Mouse (Mus musculus) lung, postnatal 0 days (tissue): ENCODE data around the gene Ndufa6. TPM values are rescaled to one million over a fixed set of nuclear protein-coding genes. Genes with fewer than 3 reads are reported as not detected.
"Not testable (repeated sequence)": the region's sequence is repeated elsewhere in the genome, so short reads cannot be mapped to it uniquely, and the experiment has no call there.

Source experiments
- ATAC-seq: fragments of 200-750 bp; cut with Nextera tagmentation; 2 replicates; pipeline ENCODE4 v1.8.0; 2017; ENCODE audit warnings: moderate library complexity
- DNase-seq: peaks from one replicate; pipeline ENCODE4 v3.0.0-alpha.2; 2016; ENCODE audit warnings: low spot score
- H3K27ac ChIP-seq: fragments of 300-500 bp; sonication (generic); 2 replicates; pipeline ENCODE4 v1.5.1; 2014; ENCODE audit warnings: antibody characterized with exemption, mild to moderate bottlenecking, low read length, mixed read lengths
- H3K27me3 ChIP-seq: fragments of 300-500 bp; sonication (generic); replicated peaks from 2 replicates; pipeline ENCODE4 v1.6.1; 2014; ENCODE audit warnings: low read length, mixed read lengths; ENCODE audit not compliant: insufficient read depth
- H3K36me3 ChIP-seq: fragments of 300-500 bp; sonication (generic); 2 replicates; pipeline ENCODE4 v1.6.1; 2014; ENCODE audit warnings: low read length, mixed read lengths; ENCODE audit not compliant: insufficient read depth
- H3K4me1 ChIP-seq: fragments of 300-500 bp; sonication (generic); 2 replicates; pipeline ENCODE4 v1.6.1; 2014; ENCODE audit warnings: antibody characterized with exemption, low read depth, low read length, mixed read lengths; ENCODE audit not compliant: insufficient read depth
- H3K4me2 ChIP-seq: fragments of 300-500 bp; sonication (generic); replicated peaks from 2 replicates; pipeline ENCODE4 v1.6.1; 2014; ENCODE audit warnings: low read depth, mild to moderate bottlenecking, low read length, moderate library complexity, mixed read lengths
- H3K4me3 ChIP-seq: fragments of 300-500 bp; sonication (generic); 2 replicates; pipeline ENCODE4 v1.5.1; 2014; ENCODE audit warnings: low read depth, low read length
- H3K9ac ChIP-seq: fragments of 300-500 bp; sonication (generic); replicated peaks from 2 replicates; pipeline ENCODE4 v1.6.1; 2014; ENCODE audit warnings: low read depth, mild to moderate bottlenecking
- H3K9me3 ChIP-seq: fragments of 300-500 bp; sonication (generic); 2 replicates; pipeline ENCODE4 v1.6.1; 2016; ENCODE audit warnings: low read length, mixed read lengths
- CTCF ChIP-seq: IDR thresholded peaks from 2 replicates; pipeline ENCODE4 v1.5.1; 2016; ENCODE audit warnings: antibody characterized with exemption, mild to moderate bottlenecking
- EP300 ChIP-seq: IDR thresholded peaks from 2 replicates; pipeline ENCODE4 v1.6.1; 2016; ENCODE audit warnings: antibody characterized with exemption, mild to moderate bottlenecking, control low read depth
- WGBS: fragments of 180-500 bp; shearing (Covaris S2); extraction: QIAGEN DNeasy Blood & Tissue Kit; methylation state at CpG from one replicate; pipeline ENCODE4 v1.1.7; 2014; 5-methylcytosine and 5-hydroxymethylcytosine counted together
- polyA plus RNA-seq: library from polyadenylated mRNA; unstranded; fragments of >200 nt; fragmentation: Nextera tagmentation; extraction: Ambion mirVana; gene quantifications from 2 replicates; pipeline ENCODE4 v1.2.1, GENCODE M21; 2015

Ndufa6 gene
- polyA plus RNA-seq, 1 experiment from 2014 or later: 454 TPM

- Histone ChIP-seq H3K9ac (no peak overlapping the region), H3K36me3 (no peaks in the 10 kb centered on the region), H3K4me1 (no peaks in the 10 kb centered on the region), H3K27me3 (no peaks in the 10 kb centered on the region), H3K9me3 (no peaks in the 10 kb centered on the region), H3K4me2 (no peak overlapping the region), H3K4me3 (no peak overlapping the region), H3K27ac (no peak overlapping the region)
- no peak; the same call in 1 of the 2 replicates for ATAC-seq
- WGBS: 87% methylated on average over 1 of the region's 1 CpGs
- TF ChIP-seq EP300 (no peak), CTCF (no peak)
- no peak for DNase-seq
These were observed 14.7 kb upstream of the Ndufa6 start for GRCm38 (mm10) chr15:82368851-82369250.

- Histone ChIP-seq H3K4me1 (no peaks in the 10 kb centered on the region), H3K27me3 (no peaks in the 10 kb centered on the region), H3K36me3 (no peaks in the 10 kb centered on the region), H3K9ac (no peak overlapping the region), H3K27ac (no peak overlapping the region), H3K4me3 (no peak overlapping the region), H3K4me2 (no peak overlapping the region), H3K9me3 (no peaks in the 10 kb centered on the region)
- no peak for ATAC-seq
- no peak for DNase-seq
- WGBS: 82% methylated on average over 4 of the region's 4 CpGs
- TF ChIP-seq CTCF (no peak), EP300 (no peak)
These were observed 14.0 kb upstream of the Ndufa6 start for GRCm38 (mm10) chr15:82368146-82368545.

DNA sequence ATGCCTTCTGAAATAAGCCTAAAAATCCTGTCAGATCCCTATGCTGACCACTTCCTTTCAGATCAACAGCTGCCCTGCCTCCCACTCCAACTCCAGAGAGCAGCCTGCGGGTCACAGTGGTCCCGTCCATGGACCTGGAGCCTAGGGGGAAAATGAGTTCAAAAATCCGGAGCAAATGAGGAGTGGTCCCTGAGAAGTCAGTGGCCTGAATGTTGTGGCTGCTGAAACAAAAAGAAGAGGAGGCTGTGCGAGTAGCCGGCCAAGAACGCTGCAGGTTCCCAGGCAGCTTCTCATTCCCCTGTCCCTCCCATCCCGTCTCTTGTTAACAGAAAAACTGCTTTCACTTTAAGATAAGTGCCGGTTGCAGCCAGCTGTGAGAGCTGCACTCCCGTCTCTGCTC lies 10.4 kb upstream of the Ndufa6 start:
- DNase-seq, H3K4me3 ChIP-seq, H3K36me3 ChIP-seq, H3K9ac ChIP-seq, ATAC-seq, H3K27me3 ChIP-seq, H3K4me1 ChIP-seq, H3K4me2 ChIP-seq, H3K9me3 ChIP-seq, H3K27ac ChIP-seq: not testable (repeated sequence)
- 18% methylated on average over 5 of the region's 9 CpGs for WGBS

DNA sequence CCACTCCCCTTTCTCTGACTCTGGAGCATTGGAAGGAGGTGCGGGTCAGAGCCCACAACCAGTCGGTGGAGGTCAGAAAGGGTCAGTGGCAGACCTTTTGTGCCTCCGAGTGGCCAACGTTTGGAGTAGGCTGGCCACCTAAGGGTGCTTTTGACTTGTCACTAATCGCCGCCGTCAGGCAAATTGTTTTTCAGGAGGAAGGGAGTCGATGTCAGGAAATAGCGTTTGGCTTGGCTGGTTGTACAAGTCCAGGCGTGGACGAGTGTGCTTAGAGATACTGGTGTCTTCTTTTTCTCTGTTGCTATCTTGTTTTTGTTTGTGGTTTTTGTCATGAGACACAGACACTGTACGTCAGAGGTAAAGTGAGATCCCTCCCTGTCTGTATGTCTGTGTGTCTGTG lies 9.7 kb upstream of the Ndufa6 start:
- not testable (repeated sequence) for H3K27ac ChIP-seq, H3K4me3 ChIP-seq, H3K9me3 ChIP-seq, H3K36me3 ChIP-seq, H3K9ac ChIP-seq, ATAC-seq, H3K27me3 ChIP-seq, DNase-seq, H3K4me1 ChIP-seq, H3K4me2 ChIP-seq
- 67% methylated on average over 6 of the region's 12 CpGs for WGBS

DNA sequence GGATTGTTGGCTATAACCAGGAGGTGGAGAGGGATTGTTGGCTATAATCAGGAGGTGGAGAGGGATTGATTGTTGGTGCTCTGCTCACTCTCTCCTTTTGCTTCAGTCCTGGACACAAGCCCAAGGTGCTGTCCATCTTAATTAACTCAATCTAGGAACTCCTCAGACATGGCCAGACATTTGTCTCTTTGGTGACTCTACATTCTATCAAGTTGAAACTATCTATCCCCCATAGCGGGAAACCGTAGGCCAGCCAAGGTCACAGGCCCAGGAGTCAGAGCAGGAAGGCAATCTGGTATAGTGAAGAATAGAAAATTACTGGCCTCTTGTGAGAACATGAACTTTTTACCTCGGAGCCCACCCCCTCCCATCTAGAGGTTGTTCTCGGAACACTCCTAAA lies 8.1 kb upstream of the Ndufa6 start:
- H3K36me3 ChIP-seq: no peaks in the 10 kb centered on the region
- no peak overlapping the region for H3K27ac ChIP-seq
- peak; percentile 61 for ATAC-seq
- no peaks in the 10 kb centered on the region for H3K4me1 ChIP-seq
- WGBS: 65% methylated on average over 3 of the region's 4 CpGs
- TF ChIP-seq EP300 (no peak), CTCF (no peak)
- no peak overlapping the region for H3K9ac ChIP-seq
- no peak overlapping the region for H3K4me2 ChIP-seq
- H3K4me3 ChIP-seq: no peak overlapping the region
- no peaks in the 10 kb centered on the region for H3K9me3 ChIP-seq
- H3K27me3 ChIP-seq: no peaks in the 10 kb centered on the region
- peak; percentile 48 for DNase-seq

- peak overlapping the region; percentile 66 for H3K27ac ChIP-seq
- 56% methylated on average over 11 of the region's 11 CpGs for WGBS
- DNase-seq (peak; percentile 87), ATAC-seq (peak; percentile 89)
- no peak overlapping the region for H3K4me2 ChIP-seq
- H3K36me3 ChIP-seq: no peaks in the 10 kb centered on the region
- H3K4me3 ChIP-seq: no peak overlapping the region
- H3K9ac ChIP-seq: no peak overlapping the region; the same call in 1 of the 2 replicates
- H3K27me3 ChIP-seq: no peaks in the 10 kb centered on the region
- TF ChIP-seq EP300 (no peak), CTCF (peak; percentile 69)
- H3K9me3 ChIP-seq: no peaks in the 10 kb centered on the region
- H3K4me1 ChIP-seq: no peaks in the 10 kb centered on the region
These were observed 7.4 kb upstream of the Ndufa6 start for GRCm38 (mm10) chr15:82361459-82362018.
